Mouse (Mus musculus) forelimb bud, embryonic 11.5 days (tissue): ENCODE measurements around the gene Nr2f2.
A peak's percentile ranks its signal among the peaks of the same experiment; 100 is the strongest.

Experiments
- DNase-seq: peaks from one replicate; pipeline ENCODE4 v3.0.0-alpha.2; 2012; ENCODE audit warnings: low read depth, low spot score

The Nr2f2 gene

DNA sequence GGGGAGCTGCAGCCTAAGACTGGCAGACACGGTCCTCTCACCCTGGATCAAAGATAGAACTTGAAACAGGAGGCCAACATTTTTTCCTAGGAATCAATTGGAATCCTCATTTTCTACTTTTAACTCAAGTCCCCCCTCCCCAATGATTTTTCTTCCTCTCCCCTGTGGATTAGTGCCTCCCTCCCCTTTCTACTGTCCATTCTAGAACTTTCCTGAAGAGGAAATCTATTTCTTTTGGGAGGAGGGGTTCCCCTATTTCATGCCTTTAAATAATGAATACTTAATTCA lies 217 bp upstream of the Nr2f2 start:
- DNase-seq = no peak

DNA sequence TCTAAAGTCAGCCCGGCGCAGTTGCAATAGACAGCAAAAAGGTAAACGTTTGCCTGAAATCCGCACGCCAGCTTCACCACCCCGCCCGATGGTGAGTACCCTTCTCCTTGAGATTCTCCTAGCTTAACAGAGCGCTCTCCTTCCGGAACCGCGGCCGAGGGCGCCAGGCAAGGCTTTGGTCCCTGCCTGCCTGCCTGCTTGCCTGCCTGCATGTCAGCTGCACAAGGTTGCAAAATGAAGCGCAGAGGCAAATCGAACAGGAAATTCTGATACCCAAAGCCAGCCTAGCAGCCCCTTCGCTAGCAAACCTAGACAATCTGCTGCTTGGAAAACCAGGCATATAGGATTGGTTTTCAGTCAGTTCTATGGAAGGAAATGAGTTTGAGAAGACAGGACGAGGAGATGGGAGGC lies 1.1 kb downstream of the Nr2f2 start:
- no peak for DNase-seq

DNA sequence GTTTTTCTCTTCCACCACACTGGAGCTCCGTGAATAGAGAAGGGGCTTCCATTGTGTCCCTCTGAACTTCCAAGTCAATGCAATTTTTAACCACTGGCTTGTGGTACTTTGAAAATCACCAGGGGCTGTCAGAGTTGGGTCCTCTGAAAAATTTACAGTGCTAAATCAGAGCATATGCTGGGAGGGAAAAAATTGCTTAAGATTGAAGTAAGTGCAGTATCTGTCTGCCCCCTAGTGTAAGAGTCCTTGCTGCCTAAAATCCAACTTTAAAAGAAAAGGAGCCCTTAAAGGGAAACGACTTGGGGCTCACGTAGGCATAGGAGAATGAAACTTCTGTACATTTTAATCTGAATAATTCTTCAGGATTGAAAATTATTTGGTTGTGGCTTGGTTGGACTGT lies 1.7 kb downstream of the Nr2f2 start:
- DNase-seq = peak; percentile 71

DNA sequence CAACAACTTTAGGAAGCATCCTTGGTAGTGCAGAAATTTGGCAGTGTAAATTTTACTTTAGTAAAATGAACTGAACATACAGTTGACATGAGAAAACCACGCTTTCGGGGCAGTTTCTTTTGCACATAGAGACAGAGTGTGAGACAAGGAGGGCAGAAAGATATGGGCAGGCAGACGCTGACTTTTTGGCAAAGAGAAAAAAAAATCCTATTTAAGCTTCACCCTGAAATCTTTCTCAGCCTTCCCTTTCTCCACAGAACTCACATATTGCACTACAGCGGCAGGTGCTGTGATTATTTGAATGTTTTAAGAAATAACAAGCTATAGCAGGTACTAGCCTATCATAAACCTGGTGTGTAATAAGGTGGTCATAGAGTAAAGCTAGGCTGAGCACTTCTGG lies 3.2 kb downstream of the Nr2f2 start:
- DNase-seq = no peak

DNA sequence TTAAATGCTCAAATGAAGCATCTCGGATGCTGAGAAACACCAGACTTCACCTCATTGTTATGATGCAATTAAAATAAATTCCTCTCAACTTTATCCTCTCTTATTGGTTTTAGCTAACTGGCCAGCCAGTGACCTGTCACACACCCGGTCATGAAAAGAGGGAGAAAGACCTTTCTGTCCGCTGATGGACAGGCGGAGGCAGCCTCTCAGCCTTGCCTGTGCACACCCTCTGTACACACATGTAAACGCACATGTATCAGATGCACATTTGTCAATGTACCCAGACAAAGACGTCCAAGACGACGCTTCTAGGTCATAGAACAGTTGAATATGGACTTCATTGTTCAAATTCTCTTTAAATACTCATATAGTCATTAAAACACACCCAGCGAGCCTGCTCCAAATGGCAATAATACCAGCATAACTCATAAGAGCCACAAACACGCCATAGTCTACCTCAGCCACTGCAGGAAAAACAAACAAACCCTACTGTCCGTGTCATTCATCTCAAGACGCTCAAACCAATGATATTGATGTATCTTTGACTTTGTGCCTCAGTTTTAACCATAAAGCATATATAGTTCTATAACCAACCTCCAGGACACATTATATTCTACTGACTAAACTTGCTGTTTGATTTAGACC lies 3.9 kb downstream of the Nr2f2 start:
- DNase-seq = no peak

DNA sequence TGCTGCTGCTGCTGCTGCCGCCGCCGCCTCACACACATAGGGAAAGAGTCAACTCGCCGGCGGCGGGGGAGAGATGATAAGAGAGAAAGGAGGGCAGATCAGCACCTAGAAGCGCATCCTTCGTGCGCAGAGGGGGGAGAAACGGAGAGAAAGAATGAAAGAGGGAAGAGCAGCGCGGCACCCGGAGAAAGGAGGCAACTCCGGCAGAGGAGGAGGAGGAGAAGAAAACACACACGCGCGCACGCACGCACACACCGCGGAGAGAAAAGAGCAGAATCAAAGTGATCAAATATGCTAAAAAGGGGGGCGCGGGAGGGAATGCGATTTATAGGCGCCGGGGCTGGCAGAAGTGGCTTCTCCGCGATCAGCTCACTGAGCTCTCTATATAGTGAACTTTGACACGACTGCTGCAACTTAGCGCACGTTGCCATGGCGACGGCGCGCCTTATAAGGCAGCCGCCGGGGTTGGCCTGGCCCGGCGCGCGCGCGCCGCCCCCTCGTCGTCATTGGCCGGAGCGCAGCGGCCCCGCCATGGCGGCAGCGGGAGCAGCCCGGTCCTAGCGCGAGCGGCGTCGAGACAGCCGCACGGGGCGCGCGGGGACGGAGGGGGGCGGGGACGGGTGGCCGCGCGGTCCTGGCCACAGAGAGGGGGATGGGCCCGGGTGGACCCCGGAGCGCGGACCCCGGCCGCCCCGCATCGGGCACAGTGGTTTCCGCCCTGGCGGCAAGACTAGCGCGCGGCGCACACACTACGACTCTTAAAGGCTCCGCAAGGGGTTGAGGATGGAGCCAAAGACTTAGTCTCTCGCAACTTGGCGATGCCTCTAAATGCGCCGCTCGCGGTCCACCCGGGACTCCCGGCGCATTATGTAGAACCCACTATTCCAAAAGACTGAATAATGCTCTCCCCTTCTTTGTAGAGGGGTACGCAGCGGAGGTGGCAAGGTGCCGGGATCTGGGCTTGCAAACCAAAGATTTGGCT lies 4.9 kb downstream of the Nr2f2 start:
- DNase-seq = peak; percentile 98

DNA sequence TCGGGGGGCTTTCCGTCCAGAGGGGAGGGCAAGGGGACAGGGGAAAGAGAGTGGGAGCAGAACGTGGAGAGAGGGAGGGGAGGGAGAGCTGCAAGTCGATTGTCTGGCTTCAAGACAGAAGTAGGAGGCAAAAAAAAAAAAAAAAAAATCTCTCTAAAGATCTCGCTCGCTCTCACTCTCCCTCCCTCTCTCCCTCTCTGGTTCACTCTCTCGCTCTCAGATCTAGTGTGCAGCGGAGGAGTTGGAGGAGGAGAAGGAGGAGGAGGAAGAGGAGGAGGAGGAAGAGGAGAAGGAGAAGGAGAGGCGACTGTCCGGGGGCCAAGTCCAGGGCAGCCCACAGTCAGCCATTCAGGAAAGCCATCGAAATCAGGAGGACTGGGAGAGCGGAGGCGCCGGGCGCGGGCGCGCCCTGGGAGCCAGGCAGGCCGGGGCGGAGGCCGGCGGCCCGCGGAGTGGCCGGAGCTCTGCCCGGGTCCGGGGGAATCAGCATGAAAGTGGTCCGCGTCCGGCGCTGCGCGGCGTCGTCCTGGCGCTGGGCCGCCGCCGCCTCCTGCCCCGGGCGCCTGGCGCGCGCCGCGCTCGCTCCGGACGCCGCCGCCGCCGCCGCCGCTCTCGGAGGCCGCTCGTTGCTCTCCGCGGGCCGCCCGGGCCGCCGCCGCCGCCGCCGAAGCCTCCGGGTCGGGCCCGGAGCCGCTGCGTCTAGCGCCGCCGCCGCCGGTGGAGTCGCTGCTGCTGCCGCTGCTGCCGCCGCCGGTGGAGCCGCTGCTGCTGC lies 5.7 kb downstream of the Nr2f2 start:
- no peak for DNase-seq

DNA sequence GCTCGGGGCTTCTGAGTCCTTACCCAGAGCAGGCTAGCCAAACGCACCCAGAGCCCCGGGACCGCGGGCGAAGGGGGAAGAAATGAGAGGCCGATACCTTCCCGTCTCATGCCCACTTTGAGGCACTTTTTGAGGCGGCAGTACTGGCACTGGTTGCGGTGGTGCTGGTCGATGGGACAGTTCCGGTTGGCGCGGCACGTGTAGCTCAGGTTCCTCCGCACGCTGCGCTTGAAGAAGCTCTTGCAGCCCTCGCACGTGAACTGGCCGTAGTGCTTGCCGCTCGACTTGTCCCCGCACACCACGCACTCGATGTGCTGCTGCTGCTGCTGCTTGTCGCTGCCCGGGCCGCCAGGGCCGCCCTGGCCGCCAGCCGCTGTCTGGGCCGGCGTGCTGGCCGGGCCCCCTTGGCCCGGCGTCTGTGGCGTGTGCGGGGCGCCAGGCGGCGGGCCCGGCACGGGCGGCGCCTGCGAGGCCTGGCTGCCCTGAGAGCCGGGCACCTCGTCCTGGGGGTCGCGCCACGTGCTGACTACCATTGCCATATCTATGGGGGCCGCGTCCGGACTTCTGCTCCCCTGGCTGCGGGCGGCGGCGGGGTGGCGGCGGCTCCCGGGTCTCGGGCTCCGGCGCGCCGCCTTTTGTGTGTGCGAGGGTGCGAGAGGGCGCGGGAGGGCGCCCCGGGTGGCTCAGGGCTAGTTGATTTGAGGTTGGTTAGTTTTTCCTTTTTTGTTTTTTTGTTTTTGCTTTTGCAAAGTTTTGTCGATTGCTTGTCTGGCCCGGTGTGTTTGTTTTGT lies 6.5 kb downstream of the Nr2f2 start:
- no peak for DNase-seq

DNA sequence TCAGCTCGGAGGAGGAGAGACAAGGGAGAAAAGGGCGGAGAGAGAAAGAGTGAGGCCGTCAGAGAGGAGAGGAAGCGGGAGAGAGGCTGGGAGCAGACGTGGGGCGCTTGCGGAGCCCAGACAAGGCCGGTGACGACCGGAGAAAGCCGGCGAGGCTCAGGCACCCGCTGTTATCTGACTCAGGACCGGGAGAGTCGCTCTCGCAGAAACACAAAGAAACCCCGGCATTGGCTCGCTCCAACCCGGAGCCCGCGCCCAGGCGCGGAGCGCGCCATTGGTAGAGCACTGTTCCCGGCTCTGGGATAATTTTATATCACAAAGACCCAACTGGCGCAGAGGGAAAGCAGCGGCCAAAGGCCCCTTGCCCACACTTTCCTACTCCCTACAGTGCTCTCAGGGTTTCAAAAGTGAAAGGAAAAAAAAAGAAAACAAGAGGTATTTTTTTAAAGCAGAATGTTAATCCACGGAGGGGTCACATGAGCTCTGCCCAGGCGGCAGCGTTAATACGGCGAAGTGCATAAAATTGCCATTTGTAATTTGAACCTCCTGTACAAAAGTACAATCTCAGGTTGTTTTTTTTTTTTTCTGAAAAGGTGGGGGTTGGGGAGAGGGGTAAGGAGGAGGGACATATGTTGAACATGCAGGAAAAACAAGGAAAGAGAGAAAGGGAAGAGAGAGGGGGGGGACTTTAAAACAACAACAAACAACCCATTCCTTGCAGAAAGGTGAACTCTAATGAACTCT lies 7.5 kb downstream of the Nr2f2 start:
- DNase-seq = peak; percentile 75

DNA sequence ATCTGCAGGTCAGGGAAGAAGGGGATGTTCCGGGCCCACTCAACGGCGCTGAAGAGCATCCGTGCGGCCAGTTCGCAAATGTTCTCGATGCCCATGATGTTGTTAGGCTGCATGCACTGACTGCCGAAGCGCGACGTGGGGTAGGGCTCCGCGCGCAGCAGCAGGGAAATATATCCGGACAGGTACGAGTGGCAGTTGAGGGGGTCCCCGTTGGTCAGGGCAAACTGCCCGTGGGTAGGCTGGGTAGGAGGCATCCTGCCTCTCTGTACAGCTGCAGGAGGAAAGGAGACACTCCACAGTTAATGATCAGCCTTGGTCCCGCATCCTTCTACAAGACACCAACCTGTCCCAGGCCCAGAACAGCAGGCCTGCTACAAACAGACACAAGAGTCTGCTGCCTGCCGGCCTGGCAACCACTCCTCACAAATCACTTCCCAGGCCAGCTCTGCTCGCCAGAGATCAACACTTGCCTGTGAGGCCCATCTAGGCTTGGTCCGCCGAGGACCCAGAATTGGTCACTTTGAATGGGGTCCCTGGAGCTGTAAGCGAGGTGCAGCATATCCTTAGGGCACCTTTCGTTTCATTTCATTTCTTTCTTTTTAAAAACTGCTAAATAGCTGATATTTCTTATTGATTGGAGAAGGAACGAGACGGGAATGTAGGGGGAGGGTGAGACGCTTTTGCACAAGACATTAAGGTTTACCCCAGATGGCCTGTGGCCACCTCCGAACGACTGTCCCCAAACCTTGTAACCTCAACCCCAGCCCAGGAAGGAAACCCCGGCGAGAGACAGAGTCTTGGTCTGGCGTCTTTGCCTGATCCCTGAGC lies 8.3 kb downstream of the Nr2f2 start:
- no peak for DNase-seq

DNA sequence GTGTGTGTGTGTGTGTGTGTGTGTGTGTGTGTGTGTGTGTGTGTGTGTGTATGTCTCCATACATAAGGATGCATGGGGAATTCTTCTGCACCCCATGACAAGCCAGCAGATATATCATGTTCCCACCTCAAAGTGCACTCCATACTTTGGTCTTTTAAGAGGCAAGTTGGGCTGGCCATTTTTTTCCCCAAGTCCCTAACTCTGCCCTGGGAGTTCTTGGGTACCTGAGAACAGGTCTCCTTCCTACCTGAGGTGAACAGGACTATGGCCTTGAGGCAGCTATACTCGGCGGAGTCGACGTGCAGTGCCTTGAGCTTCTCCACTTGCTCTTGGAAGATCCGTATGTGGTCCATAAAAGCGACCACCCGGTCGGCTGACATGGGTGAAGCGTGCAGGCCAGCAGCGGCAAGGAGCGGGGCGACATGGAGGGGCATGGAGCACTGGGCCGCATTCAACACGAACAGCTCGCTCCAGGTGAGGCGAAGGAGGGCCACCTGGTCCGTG lies 9.0 kb downstream of the Nr2f2 start:
- DNase-seq = no peak

DNA sequence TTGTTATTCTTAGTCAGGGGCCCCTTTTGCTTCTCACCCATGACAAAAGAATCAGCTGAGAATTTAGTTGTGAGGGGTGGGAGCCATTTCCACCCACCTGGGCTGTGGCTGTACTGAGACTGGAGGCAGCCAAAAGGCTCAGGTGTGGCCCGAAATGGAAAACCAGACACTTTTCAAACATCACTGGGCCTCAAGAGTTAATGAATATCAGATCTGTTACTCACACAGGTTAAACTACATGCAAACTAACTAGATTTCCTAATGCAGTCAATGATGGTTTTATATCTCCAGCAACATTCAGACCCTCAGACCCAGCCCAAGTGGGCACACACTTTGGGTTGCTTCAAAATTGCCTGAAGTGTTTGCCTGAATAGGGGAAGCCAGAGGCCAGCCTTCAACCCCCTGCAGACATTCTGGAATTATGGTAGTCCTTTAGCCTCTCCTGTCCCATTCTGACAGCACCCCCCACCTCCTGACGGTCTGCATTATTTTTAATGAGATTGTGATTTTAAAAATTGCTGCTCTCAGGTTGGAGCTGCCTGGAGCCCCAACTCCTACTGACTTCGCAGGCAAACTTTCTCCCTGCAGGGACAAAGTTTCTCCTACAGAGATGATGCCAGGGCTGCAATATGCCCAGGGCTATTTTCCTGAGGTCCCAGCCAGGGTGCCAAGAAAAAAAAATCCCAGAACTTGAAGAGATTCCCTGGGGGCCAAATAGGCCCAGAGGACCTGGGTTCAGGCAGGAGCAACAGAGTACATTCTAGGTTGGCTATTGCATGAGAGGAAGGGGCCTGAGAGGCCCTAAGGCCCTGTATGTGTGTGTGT lies 9.6 kb downstream of the Nr2f2 start:
- DNase-seq = no peak

DNA sequence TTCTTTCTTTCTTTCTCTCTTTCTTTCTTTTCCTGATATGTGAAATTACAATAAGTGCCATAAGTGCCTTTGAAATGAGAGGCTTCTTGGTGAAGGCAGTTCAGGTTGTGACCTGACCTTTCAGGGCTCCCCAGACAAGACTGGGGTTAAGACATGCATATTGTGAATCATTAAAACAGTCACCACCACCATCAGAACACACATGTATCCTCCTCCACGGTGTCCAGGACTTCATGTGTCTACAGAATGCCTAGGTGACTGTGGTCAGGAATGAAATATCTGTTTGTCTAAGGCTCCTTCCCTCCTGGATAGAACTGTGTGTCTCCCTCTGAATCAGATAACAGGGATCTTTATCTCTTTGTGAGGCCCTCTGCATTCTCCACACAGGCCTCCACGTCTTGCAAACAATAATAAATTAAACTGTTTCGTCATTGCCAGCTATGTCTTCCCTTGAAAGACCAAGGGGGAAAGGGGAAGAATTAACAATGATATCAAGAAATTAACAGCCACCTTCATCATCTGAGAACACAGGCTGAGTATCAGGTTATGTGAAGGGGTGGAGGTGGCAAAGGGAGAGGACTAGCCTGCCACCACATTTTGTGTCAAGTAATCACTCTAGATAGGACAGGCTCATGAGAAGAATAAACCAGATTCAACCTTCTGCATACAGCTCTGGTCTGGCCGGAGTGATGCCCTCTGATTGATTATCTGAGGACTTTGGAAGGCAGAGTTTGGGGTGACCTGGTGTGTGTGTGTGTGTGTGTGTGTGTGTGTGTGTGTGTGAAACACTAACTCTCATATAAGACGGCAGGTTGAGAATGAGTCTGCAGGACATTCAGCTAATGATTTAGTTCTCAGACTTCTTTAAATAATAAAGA lies 10.6 kb downstream of the Nr2f2 start:
- DNase-seq = no peak

DNA sequence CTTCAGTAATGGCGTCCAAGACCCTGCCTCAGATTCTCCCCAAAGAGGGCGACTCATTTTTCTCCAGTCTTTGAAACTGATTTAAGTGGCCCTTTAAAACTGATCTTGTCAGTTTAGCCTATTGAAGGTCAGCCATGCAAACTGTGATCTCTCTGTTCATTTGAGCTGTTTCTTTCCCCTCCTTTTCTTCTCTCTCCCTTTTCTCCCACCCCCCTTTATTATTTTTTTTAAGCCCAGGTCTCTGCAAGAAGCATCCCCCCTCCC lies 11.2 kb downstream of the Nr2f2 start:
- no peak for DNase-seq

DNA sequence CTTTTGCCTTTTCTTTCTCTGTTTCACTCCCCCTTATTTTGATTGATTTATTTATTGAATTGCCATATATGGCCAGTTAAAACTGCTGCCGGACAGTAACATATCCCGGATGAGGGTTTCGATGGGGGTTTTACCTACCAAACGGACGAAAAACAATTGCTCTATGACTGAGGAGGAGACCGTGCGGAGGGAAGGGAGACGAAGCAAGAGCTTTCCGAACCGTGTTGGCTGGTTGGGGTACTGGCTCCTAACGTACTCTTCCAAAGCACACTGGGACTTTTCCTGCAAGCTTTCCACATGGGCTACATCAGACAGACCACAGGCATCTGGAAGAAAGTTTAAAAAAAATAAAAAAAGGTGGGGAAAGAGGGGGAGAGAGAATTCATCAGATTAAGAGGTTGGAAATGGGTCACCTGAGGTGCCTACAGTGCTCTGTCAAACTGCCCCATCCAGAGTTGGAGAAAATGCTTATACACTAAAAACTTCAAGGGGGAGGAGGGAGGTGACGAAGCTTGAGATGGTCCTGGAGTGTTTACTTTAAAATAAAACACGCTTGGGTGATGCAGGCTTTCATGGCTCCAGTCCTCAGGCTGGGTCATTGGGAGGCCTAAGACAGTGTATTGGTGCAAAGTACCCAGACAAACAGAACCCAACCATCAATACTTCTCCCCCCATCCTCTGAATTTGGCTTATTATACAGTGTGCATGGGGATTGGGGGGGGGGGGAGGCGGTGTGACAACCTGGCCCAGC lies 11.8 kb downstream of the Nr2f2 start:
- DNase-seq = no peak

DNA sequence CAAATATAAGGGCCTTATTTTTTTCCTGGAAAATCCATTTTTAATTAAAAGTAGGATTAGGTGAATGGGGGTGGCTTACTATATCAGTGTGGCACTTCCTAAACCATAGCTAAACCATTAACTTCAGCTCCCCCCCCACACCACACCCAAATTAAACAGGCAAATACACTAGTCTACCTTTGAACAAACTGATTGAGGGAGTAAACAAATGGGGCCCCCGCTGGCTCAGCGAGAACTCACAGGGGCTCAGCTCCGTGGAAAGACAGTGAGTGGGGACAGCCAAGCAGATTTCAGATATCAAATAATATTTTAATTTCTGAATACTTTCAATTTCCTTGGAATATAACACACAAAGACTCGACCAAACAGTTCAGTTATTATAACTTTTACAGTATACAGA lies 13.4 kb downstream of the Nr2f2 start:
- no peak for DNase-seq

DNA sequence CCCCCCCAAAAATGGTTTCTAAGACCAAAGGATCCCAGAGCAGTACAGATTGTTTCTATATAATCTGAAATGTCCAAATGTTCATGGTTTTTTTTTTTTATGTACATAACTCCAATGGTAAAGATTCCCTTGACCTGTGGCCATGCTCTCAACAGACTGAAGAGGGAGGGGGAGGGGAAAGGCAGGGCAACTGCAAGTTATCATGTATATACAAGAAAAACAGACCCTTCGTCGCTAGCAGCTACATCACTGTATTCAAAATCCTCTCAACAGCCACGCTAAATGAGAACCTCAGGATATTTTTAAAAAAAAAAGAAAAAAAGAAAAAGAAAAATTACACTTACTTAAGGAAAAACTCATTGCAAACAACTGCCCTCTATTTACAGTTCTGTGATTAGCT lies 13.9 kb downstream of the Nr2f2 start:
- no peak for DNase-seq
